Mouse (Mus musculus) embryonic facial prominence, embryonic 12.5 days (tissue): Measurements from ENCODE around the gene Osbpl6. TPM values are rescaled to one million over a fixed set of nuclear protein-coding genes. Genes with fewer than 3 reads are reported as not detected.

Source experiments
- ATAC-seq: fragments of 200-750 bp; cut with Nextera tagmentation; 2 replicates; pipeline ENCODE4 v1.8.0; 2017; ENCODE audit not compliant: insufficient number of reproducible peaks, insufficient read depth, low FRiP score, low TSS enrichment
- H3K27ac ChIP-seq: fragments of 300-500 bp; sonication (generic); 2 replicates; pipeline ENCODE4 v1.5.1; 2016; ENCODE audit warnings: mild to moderate bottlenecking
- H3K27me3 ChIP-seq: fragments of 300-500 bp; sonication (generic); 2 replicates; pipeline ENCODE4 v1.6.1; 2016; ENCODE audit warnings: mild to moderate bottlenecking, moderate library complexity
- H3K36me3 ChIP-seq: fragments of 300-500 bp; sonication (generic); 2 replicates; pipeline ENCODE4 v1.6.1; 2016; ENCODE audit warnings: mild to moderate bottlenecking
- H3K4me1 ChIP-seq: fragments of 300-500 bp; sonication (generic); 2 replicates; pipeline ENCODE4 v1.6.1; 2016
- H3K4me2 ChIP-seq: fragments of 300-500 bp; sonication (generic); replicated peaks from 2 replicates; pipeline ENCODE4 v1.6.1; 2016; ENCODE audit warnings: mild to moderate bottlenecking, moderate library complexity
- H3K4me3 ChIP-seq: fragments of 300-500 bp; sonication (generic); 2 replicates; pipeline ENCODE4 v1.5.1; 2016; ENCODE audit warnings: mild to moderate bottlenecking
- H3K9ac ChIP-seq: fragments of 300-500 bp; sonication (generic); 2 replicates; pipeline ENCODE4 v1.6.1; 2016; ENCODE audit warnings: mild to moderate bottlenecking, moderate library complexity
- H3K9me3 ChIP-seq: fragments of 300-500 bp; sonication (generic); 2 replicates; pipeline ENCODE4 v1.6.1; 2016; ENCODE audit warnings: mild to moderate bottlenecking, moderate library complexity
- WGBS: fragments of 180-500 bp; shearing (Covaris S2); methylation state at CpG from one replicate; pipeline ENCODE4 v1.1.7; 2016; 5-methylcytosine and 5-hydroxymethylcytosine counted together
- polyA plus RNA-seq: library from polyadenylated mRNA; unstranded; fragments of >200 nt; fragmentation: Nextera tagmentation; extraction: Ambion mirVana; gene quantifications from 2 replicates; pipeline ENCODE4 v1.2.1, GENCODE M21; 2016

Gene Osbpl6
- polyA plus RNA-seq, 1 experiment from 2014 or later, result 19.6 TPM

DNA sequence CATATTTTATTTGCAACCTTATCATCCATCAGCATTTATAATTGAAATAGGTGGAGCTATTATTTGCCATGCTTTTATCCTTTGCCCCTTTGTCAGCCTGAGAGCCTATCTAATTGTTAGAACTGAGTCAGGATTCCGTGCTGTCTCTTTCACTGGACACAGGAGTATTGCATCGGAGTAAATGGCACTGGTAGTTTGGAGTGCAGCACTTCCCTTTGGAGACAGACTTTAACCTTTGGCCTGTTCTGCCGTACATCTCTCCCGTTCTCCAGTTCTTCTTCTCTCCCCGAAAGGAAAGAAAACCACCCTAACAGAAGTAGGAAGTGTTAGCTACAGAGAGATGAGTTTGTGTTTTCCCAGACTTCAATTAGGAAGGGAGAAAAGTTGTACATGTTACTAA, 136.6 kb downstream of the Osbpl6 start:
- Histone ChIP-seq H3K9ac (no peak overlapping the region), H3K4me1 (peaks cover 9% of the 10 kb centered on the region; the same call in 1 of the 2 replicates), H3K9me3 (no peaks in the 10 kb centered on the region), H3K27ac (no peak overlapping the region), H3K4me2 (no peak overlapping the region), H3K36me3 (no peaks in the 10 kb centered on the region), H3K4me3 (no peak overlapping the region), H3K27me3 (no peaks in the 10 kb centered on the region)
- 79% methylated on average over 5 of the region's 5 CpGs for WGBS
- ATAC-seq, result no peak

DNA sequence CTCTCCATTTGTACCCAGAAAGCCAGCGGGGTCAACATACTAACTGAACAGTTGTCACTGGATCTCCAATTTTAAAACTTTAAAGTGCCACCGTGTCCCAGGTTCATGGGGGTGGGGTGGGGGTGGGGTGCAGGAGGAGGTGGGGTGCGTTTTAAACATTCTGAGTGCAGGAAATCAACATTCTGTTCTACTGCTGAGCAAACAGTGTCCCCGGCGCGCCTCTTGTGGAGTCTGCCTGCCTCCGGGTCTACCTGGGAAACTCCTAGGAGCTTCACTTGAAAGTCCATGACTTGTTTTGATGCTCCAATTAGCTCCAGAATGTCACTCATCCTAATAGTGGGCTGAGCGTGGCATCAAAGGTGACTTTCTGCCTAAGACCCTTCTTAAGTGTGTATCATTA, 139.2 kb downstream of the Osbpl6 start:
- Histone ChIP-seq H3K9ac (no peak overlapping the region), H3K4me2 (no peak overlapping the region), H3K27ac (no peak overlapping the region), H3K9me3 (no peaks in the 10 kb centered on the region), H3K4me1 (no peaks in the 10 kb centered on the region), H3K36me3 (no peaks in the 10 kb centered on the region), H3K27me3 (no peaks in the 10 kb centered on the region), H3K4me3 (no peak overlapping the region)
- no peak for ATAC-seq
- 65% methylated on average over 8 of the region's 8 CpGs for WGBS

DNA sequence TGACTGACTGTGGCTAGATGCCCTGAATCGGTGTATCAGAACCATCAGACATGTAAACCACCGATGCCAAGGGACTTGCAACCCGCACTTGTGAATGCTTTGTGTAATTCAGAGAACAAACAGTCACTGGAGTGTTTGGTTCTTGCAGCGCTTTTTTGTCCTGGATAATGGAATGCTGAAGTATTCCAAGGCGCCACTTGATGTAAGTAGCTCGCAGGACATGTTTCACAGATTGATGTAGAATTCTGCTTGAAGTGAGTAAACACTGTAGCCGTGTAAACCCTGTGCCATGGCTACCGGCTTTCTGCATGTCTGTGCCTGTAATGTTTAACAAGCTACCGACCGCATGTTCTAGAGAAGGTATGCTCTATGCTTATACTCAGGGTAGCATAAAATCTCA, 141.9 kb downstream of the Osbpl6 start:
- Histone ChIP-seq H3K4me1 (no peaks in the 10 kb centered on the region), H3K4me3 (no peak overlapping the region), H3K27ac (no peak overlapping the region), H3K4me2 (no peak overlapping the region), H3K9ac (no peak overlapping the region), H3K27me3 (no peaks in the 10 kb centered on the region), H3K9me3 (no peaks in the 10 kb centered on the region), H3K36me3 (no peaks in the 10 kb centered on the region)
- WGBS, result 90% methylated on average over 10 of the region's 10 CpGs
- no peak for ATAC-seq

DNA sequence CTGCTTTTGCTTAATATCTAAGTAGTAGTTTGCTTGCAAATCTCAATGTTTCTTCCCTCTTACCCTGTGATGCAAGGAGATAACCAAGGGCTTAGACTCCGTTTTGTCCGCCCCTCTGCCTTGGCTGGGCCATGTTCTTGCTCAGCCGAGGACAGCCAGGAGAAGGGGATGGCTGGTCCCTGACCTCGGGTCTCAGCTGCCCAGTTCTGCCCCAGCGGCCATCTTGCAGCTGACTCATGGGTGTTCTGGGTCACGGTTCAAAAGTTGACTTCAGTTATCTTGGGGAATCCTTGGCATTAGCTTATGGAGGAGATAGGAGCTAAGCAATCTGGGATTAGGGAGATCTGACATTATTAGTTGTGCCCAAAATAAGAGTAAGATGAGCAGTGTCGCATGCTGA, 142.5 kb downstream of the Osbpl6 start:
- no peaks in the 10 kb centered on the region for H3K27me3 ChIP-seq
- WGBS, result 88% methylated on average over 7 of the region's 7 CpGs
- no peak for ATAC-seq
- H3K9me3 ChIP-seq, result no peaks in the 10 kb centered on the region
- H3K9ac ChIP-seq, result no peak overlapping the region
- H3K36me3 ChIP-seq, result no peaks in the 10 kb centered on the region
- H3K4me3 ChIP-seq, result no peak overlapping the region
- no peak overlapping the region for H3K27ac ChIP-seq
- H3K4me1 ChIP-seq, result no peaks in the 10 kb centered on the region
- H3K4me2 ChIP-seq, result no peak overlapping the region

DNA sequence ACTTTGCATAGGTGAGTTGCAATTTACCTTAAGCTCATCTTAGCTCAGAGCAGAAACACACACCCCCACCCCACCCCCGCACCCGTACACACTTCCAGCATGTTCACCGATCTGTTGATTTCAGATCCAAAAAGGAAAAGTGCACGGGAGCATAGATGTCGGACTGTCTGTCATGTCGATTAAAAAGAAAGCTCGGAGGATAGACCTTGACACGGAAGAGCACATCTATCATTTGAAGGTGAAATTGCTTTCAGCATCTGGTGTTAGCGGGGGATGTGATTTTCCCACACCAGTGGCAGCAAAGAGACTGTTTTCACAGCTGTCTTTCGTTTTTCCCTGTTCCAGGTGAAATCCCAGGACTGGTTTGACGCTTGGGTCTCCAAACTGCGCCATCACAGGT, 143.0 kb downstream of the Osbpl6 start:
- Histone ChIP-seq H3K27ac (no peak overlapping the region), H3K4me1 (no peaks in the 10 kb centered on the region), H3K36me3 (no peaks in the 10 kb centered on the region), H3K4me3 (no peak overlapping the region), H3K4me2 (no peak overlapping the region), H3K9me3 (no peaks in the 10 kb centered on the region), H3K9ac (no peak overlapping the region), H3K27me3 (no peaks in the 10 kb centered on the region)
- 66% methylated on average over 12 of the region's 12 CpGs for whole genome bisulfite sequencing
- no peak for ATAC-seq

DNA sequence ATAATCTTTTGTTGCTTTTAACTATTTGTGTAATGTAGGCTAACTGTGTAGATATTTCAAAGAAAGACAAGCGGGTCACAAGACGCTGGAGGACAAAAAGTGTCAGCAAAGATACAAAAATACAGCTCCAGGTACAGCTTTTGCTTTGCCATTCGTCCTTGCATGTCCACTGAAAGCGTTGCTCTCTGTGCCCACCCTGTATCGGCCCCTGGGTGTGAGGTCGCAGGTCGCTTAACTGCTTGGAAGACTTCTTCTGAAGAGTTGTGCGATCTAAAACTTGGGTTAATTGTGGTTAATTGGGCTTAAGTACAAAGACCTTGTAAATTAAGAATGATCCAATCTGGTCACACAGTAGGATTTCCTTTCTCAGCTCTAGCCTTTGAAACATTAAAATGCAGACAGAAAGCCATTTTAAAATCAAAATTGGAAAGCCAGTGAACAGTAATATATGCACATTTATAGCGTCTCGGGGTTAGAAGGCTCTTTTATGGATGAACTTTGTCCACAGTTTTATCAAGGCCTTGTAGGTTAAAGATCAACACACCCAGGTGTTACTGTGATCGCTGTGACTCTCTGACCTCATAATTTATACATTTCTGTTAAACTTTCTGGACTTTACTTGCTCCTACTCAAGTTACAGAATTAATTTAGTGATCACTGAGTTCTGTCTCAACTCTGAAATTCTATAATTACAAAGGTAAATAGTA, 149.7 kb downstream of the Osbpl6 start:
- Histone ChIP-seq H3K36me3 (no peaks in the 10 kb centered on the region), H3K4me2 (no peak overlapping the region), H3K27ac (no peak overlapping the region), H3K9me3 (no peaks in the 10 kb centered on the region), H3K27me3 (no peaks in the 10 kb centered on the region), H3K9ac (no peak overlapping the region), H3K4me3 (no peak overlapping the region), H3K4me1 (no peaks in the 10 kb centered on the region)
- WGBS, result 69% methylated on average over 11 of the region's 11 CpGs
- no peak for ATAC-seq

DNA sequence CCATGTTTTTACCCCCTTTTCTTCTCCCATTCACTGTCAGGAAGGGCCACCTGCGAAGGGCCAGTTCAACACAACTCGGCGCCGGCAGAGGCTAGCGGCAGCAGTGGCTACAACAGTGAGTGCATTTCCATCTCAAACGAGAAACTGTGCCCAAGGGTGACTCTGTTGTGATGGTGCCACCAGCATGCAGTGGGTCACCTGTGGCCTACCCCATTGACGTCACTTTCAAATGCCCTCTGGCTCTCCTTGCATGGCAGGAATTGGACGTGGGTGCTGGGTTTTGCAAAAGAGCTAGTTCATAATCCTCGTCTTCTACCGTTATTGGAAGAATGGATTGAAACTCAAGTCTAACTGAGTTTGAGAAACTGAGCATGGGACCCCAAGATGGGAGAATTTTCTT, 153.8 kb downstream of the Osbpl6 start:
- H3K27me3 ChIP-seq, result no peaks in the 10 kb centered on the region
- no peak overlapping the region for H3K4me2 ChIP-seq
- H3K27ac ChIP-seq, result no peak overlapping the region
- no peaks in the 10 kb centered on the region for H3K4me1 ChIP-seq
- no peaks in the 10 kb centered on the region for H3K36me3 ChIP-seq
- no peak overlapping the region for H3K9ac ChIP-seq
- no peak overlapping the region for H3K4me3 ChIP-seq
- ATAC-seq, result no peak
- WGBS, result 88% methylated on average over 10 of the region's 10 CpGs
- H3K9me3 ChIP-seq, result no peaks in the 10 kb centered on the region

DNA sequence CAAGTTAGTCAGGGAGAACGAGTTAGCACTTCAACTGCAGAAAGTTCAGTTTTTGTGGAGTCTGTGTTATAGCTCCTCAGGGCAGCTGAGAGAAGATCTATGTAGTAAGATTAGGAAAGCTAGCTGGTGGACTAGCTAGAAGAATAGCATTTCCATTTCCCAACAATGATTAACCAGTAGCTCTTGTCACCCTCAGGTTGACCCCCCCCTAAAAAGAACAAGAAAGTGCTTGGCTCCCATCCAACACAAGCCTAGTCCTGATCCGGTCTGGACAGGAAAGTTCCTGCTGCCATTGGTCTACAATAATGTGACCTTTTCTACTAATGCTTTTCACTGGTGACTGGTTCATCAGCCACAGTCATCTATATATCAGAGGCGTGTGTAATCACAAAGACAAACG, 157.6 kb downstream of the Osbpl6 start:
- Histone ChIP-seq H3K27ac (no peak overlapping the region), H3K9ac (no peak overlapping the region), H3K4me1 (0 out of 2 replicates have a peak, but pooled peaks cover 4% of the 10 kb centered on the region), H3K9me3 (no peaks in the 10 kb centered on the region), H3K4me2 (no peak overlapping the region), H3K27me3 (no peaks in the 10 kb centered on the region), H3K36me3 (no peaks in the 10 kb centered on the region), H3K4me3 (no peak overlapping the region)
- ATAC-seq, result no peak
- WGBS, result 84% methylated on average over 4 of the region's 4 CpGs

DNA sequence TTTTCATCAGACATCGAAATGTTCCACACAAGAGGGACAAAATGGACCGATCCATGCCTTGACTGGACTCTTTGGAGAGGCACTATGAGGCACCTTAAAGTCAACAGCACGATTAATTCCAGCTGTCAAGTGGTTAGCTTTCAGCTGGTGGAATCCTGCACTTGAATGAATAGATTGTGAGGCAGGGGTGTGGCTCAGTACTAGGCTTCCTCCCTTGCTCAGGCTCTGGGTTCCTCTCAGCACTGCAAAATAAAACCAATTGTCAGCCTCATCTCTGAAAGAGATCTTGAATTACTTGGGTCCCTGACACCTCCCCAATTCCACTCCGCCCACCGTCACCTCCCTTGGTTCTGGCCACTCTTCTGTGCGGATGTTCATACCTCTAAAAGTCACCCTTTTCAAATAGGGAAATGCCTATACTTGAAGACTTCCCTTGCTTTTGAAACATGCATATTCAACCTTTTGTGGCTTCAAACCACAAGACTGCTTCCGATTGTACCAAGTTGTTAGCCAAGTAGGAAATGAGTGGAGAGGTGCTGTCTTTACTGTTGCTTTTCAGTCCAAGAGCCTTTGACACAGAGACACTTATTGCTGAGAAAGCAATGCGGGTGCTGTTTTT, 160.7 kb downstream of the Osbpl6 start:
- ATAC-seq, result no peak
- H3K9me3 ChIP-seq, result no peaks in the 10 kb centered on the region
- no peaks in the 10 kb centered on the region for H3K36me3 ChIP-seq
- H3K9ac ChIP-seq, result no peak overlapping the region
- H3K27me3 ChIP-seq, result no peaks in the 10 kb centered on the region
- WGBS, result 76% methylated on average over 8 of the region's 8 CpGs
- 0 out of 2 replicates have a peak, but pooled peaks cover 7% of the 10 kb centered on the region for H3K4me1 ChIP-seq
- no peak overlapping the region for H3K4me2 ChIP-seq
- H3K4me3 ChIP-seq, result no peak overlapping the region
- H3K27ac ChIP-seq, result no peak overlapping the region

DNA sequence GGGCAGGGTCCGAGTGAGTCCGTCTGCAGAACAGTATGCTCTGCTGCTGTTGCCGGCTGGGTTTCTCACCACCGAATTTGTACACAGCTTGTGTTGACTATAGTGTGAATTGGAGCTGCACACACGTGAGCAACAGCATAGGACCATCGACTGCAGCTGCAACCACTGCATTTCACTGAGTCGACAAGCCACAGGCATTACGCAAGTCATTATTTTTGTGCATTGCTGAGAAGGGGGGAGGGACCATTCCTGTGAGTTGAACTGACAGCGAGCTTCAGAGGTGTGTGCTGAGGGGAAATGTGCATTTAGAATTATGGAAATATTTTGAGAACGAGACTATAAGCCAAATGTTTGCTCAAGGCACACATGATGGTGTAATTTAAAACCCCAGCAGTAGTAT, 165.2 kb downstream of the Osbpl6 start:
- Histone ChIP-seq H3K27ac (no peak overlapping the region), H3K27me3 (no peaks in the 10 kb centered on the region), H3K4me1 (0 out of 2 replicates have a peak, but pooled peaks cover 7% of the 10 kb centered on the region), H3K9me3 (no peaks in the 10 kb centered on the region), H3K4me3 (no peak overlapping the region), H3K36me3 (no peaks in the 10 kb centered on the region), H3K4me2 (no peak overlapping the region), H3K9ac (no peak overlapping the region)
- 67% methylated on average over 10 of the region's 10 CpGs for WGBS
- no peak for ATAC-seq

DNA sequence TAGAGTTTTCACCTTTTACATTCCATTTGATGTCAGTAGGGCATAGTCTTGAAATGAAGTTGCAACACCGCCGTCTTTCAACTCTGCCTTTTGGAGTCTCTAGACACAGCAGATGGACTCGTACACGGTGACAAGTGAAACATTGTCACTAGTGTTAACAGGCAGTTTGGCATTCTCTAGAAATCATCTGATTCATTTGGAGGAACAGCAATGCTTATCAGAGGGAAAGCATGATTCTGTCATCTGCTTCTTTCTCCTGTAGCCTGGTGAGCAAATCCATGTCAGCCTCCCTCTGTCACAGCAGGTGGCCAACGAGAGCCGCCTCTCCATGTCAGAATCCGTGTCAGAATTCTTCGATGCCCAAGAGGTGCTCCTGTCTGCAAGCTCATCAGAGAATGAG, 172.6 kb downstream of the Osbpl6 start:
- no peak for ATAC-seq
- Histone ChIP-seq H3K4me1 (no peaks in the 10 kb centered on the region), H3K4me2 (no peak overlapping the region), H3K27ac (no peak overlapping the region), H3K9me3 (no peaks in the 10 kb centered on the region), H3K4me3 (no peak overlapping the region), H3K36me3 (0 out of 2 replicates have a peak, but pooled peaks cover 3% of the 10 kb centered on the region), H3K27me3 (no peaks in the 10 kb centered on the region), H3K9ac (no peak overlapping the region)
- WGBS, result 89% methylated on average over 8 of the region's 8 CpGs

DNA sequence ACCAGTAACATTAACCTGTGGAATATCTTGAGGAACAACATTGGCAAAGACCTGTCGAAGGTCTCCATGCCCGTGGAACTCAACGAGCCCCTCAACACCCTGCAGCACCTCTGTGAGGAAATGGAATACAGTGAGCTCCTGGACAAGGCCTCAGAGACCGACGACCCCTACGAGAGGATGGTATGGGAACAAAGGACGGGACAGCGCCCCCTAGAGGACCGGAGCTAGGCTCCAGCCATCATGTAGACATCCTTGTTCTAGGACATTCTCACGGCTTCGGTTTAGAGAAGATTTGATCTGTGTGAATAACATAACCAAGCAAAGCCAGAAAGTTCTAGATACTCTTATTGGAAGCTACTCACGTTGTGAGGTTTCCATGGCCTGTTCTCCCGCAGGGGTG, 178.8 kb downstream of the Osbpl6 start:
- 93% methylated on average over 13 of the region's 13 CpGs for WGBS
- Histone ChIP-seq H3K4me3 (no peak overlapping the region), H3K27ac (no peak overlapping the region), H3K36me3 (peaks cover 10% of the 10 kb centered on the region; the same call in 1 of the 2 replicates), H3K4me2 (no peak overlapping the region), H3K9ac (no peak overlapping the region), H3K9me3 (no peaks in the 10 kb centered on the region), H3K4me1 (no peaks in the 10 kb centered on the region), H3K27me3 (no peaks in the 10 kb centered on the region)
- ATAC-seq, result no peak
